Mouse (Mus musculus) left cerebral cortex, adult 2 months (tissue): Measurements from ENCODE around the gene Kcne1l. TPM values are rescaled to one million over a fixed set of nuclear protein-coding genes. Genes with fewer than 3 reads are reported as not detected.
A peak's percentile ranks its signal among the peaks of the same experiment; 100 is the strongest.

Source experiments
- DNase-seq, 2 experiments: peaks; one replicate each; pipeline ENCODE4 v3.0.0; 2021 to 2022; ENCODE audit warnings: low spot score in 2 of 2, mixed read lengths in 1 of 2; ENCODE audit errors: extremely low spot score in 1 of 2
- H3K27ac ChIP-seq: fragments of 200-600 bp; 2 replicates; pipeline ENCODE4 v1.8.1; 2022
- H3K4me3 ChIP-seq: fragments of 200-600 bp; 2 replicates; pipeline ENCODE4 v1.8.1; 2022
- CTCF ChIP-seq: fragments of 200-600 bp; IDR thresholded peaks from 2 replicates; pipeline ENCODE4 v1.8.1; 2022; ENCODE audit warnings: antibody characterized with exemption, mild to moderate bottlenecking, moderate library complexity
- intact Hi-C: fragments of 180-260 bp; cut with DNase I; formaldehyde crosslinking; loops from one replicate; pipeline ENCODE4 v1.15.1; 2025
- long read RNA-seq, 2 experiments: library from polyadenylated mRNA; stranded (forward); transcript quantifications; one replicate each; pipeline ENCODE4 v2.0.0; 2021; ENCODE audit warnings: borderline mapping rate in 2 of 2
- total RNA-seq, 2 experiments: library from RNA; stranded (reverse); gene quantifications; 2 replicates each; pipeline ENCODE4 v1.2.3; 2021

The Kcne1l gene
- 1 to 10 TPM; 2.1 TPM for total RNA-seq
- long read RNA-seq, experiment 1, transcript Kcne1l-201 (1 exons, 1,543 nt) = major isoform, 5 of 5 reads
- long read RNA-seq, experiment 1, partial matches to known transcripts = 0 of 5 reads
- long read RNA-seq, experiment 1, other reads (novel, unspliced or antisense) = 0 of 5 reads
- long read RNA-seq, experiment 2, partial matches to known transcripts = 0 of 3 reads
- long read RNA-seq, experiment 2, other reads (novel, unspliced or antisense) = 0 of 3 reads

DNA sequence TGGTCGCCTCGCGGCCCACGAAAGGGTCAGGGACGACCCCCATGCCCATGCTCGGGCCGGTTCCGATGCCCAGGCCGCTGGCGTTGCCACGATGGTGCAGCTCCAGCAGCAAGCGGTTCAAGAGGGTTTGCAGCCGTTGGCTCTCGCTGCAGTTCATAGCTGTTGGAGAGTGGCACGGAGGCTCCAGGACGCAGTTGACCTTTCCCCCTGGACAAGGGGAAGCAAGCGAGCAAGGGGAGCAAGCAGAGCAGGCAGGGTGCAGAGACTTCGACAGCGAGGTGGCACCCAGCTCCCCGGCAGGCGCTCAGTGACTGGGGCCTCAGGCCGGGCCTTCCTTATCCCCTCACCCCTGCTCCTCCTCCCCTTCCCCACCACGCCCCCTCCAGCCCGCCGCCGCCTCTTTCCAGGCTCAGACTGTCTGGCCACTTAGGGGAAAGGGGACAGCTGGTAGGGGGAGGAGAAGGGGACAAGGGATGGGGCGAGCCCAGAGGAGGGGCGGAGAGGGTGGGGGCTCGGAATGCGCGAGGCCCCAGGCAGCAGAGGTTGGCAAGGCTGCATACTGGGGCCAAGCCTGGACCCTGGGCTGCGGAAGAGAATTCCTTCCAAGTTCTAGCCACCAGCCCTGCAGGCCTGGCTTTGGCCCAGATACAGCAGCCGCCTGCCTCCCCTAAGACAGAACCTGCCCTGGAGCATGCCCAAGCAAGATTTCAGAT lies at the start of gene Kcne1l:
Kcne1l (minus strand) TSS at position 426 of the 713 bp plus-strand sequence.
- DNase-seq = no peak
- Histone ChIP-seq H3K4me3 (no peak within 1 kb of the TSS), H3K27ac (no peak within 1 kb of the TSS)
- intact Hi-C loops = no loop called here
- no peak for TF ChIP-seq CTCF

DNA sequence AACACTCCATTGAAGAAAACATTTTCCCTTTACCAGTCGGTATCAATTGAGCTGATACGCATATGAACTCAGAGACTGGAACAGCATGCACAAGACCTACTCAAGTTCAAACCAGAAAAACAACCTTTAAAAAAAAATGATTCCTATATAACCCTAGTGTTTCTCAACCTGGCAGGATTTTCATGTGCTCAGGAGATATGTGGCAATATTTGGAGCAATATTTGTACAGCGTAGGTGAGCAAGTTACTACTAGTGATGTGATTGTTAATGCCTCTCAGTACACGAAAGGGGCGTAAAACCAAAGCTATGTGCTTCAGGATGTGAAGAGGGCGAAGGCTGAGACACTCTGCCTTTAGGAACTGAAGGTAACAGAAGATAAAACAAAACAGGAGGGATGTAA lies 30.1 kb upstream of the Kcne1l start:
- no peak overlapping the region for H3K27ac ChIP-seq
- intact Hi-C loops = no loop called here
- TF ChIP-seq CTCF = no peak
- H3K4me3 ChIP-seq = no peak overlapping the region
- DNase-seq = no peak

DNA sequence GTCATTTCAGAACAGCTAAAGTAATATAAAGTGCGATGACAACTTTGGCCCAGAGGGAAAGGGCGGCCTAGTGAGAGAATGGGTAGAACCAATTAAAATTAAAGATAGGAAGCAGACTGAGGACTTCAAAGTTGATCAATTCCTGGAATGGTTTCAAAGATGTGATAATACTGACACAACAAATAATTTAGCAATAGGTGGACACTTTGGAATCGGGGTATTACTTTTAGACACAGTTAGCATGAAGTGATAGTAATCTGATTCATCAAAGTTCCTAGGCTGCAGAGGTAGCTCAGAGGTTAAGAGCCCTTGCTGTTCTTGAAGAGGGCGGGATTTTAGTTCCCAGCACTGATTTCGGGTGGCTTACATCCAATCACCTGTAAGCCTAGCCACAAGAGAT lies 29.4 kb upstream of the Kcne1l start:
- Histone ChIP-seq H3K4me3 (no peak overlapping the region), H3K27ac (no peak overlapping the region)
- no peak for TF ChIP-seq CTCF
- intact Hi-C loops = no loop called here
- DNase-seq = no peak

DNA sequence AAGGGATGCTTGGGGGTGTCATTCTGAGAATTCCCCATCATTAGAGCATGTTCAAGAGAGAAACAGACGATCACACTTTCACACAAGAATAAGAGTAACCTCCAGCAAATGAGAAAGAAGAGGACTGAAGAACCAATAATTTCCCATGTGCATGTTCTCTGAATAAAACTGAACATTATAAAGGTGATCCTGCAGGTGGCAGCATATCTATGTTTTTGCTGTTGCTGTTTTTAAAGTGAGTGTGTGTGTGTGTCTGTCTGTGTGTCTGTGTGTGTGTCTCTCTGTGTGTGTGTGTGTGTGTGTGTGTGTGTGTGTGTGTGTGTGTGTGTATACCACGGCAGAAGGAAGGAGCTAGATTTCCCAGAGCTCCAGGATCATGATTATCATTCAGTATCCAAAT lies 19.7 kb upstream of the Kcne1l start:
- intact Hi-C loops = loop anchor here (5.0 kb wide), 1 partner anchor 217 kb away; no protein-coding TSS in a partner anchor
- DNase-seq = no peak
- Histone ChIP-seq H3K4me3 (no peak overlapping the region), H3K27ac (no peak overlapping the region)
- TF ChIP-seq CTCF = peak; percentile 18; the same call in 1 of the 2 replicates

DNA sequence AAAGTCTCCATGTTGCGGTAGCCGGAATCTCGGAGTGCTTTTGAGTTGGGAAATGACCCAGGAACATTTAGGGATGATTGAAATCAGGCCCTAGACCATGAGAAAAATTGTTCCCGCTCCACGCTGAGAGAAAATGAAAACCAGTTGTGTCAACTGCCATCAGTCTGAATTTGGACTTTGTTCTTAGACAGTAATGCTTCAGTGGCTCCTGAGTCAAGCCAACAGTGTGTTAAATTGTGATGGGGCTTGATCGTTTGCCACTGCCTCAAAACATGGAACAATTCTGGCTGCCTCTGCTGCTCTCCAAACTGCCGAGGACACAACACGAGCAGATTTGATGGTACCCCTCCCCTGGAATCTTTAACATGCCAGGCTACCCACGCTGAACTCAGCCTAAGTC lies 10.0 kb upstream of the Kcne1l start:
- H3K4me3 ChIP-seq = no peak overlapping the region

DNA sequence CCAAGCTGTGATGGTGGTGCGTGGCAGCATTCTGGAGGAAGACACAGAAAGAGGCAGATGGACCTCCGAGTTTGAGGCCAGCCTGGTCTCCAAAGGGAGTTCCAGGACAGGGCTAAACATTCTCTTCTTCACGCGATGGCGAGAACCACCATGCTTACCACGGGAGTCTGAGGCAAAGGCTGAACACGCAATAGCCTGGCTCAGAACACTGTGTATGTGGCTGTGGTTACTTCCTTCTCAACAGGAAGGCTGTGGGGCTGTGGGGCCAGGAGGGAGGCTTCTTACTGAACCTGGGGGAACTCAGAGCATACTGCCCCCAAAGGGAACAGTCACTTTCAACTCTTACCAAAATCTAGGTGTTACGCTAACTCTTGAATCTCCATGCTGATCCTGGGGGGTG lies 9.2 kb upstream of the Kcne1l start:
- TF ChIP-seq CTCF = no peak
- intact Hi-C loops = no loop called here
- no peak overlapping the region for H3K27ac ChIP-seq
- no peak for DNase-seq
- no peak overlapping the region for H3K4me3 ChIP-seq

More for the DNA sequence above, 10.0 kb upstream of the Kcne1l start:
- DNase-seq = no peak
- TF ChIP-seq CTCF = no peak
- H3K27ac ChIP-seq = no peak overlapping the region
- intact Hi-C loops = no loop called here

DNA sequence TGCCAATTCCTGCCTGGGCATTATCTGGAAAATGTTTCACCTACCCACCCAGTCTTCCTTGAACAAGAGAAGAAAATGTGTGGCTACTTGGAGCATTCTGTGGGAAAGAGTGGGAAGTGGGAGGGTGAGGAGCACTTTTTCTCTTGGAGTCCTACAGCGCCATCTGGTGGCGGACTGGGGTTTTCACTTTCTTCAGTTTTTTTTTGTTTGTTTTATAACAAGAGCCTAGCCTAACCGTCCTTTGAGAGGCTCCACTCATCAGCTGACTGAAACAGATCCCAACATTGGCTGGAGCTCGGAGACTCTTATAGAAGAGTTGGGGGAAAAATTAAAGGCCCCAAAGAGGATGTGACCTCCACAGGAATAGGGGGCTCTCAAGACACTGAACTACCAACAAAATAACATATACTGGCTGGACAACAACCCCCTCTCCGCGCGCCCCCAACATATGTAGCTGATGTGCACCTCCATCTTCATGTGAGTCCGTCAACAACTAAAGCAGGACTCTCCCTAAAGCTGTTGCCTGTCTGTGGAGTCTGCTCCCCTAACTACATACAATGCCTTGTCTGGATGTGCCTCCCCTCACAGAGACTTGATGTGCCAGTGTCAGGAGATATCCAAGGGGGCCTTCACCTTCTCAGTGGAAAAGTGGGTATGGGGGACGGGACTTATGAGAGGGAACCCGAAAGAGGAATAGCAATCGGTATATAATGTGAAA lies 8.4 kb upstream of the Kcne1l start:
- H3K27ac ChIP-seq = 0 out of 2 replicates have a peak overlapping the region, but pooled peaks have one; percentile 3
- DNase-seq = peak; percentile 70 to 76
- H3K4me3 ChIP-seq = peak overlapping the region; percentile 26; the same call in 1 of the 2 replicates
- intact Hi-C loops = loop anchor here (1.0 to 5.0 kb wide), 2 partner anchors 87 to 114 kb away; partner anchors contain the start of gene Nxt2
- peak; percentile 80 for TF ChIP-seq CTCF

DNA sequence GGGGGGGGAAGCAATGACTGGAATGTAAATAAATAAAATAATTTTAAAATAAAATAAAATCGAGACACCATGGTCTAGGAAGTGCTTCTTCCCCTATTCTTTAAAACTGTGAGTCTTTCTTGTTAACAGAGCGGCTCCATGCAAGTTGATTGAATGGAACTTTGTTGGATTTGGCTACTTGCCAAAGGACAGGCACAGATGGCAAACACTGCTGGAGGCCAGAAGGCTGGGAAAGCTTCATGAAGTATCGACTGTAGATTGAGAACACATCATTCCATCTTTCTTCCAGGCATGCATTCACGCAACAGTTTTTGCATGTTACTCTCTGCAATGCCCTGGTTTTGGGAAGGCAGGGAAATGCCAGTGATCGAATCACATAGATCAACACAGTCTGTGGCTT lies 4.3 kb upstream of the Kcne1l start:
- intact Hi-C loops = loop anchor here (5.0 kb wide), 1 partner anchor 83 kb away; the partner anchor contains the start of gene Nxt2
- H3K27ac ChIP-seq = no peak overlapping the region
- TF ChIP-seq CTCF = no peak
- no peak overlapping the region for H3K4me3 ChIP-seq
- no peak for DNase-seq

DNA sequence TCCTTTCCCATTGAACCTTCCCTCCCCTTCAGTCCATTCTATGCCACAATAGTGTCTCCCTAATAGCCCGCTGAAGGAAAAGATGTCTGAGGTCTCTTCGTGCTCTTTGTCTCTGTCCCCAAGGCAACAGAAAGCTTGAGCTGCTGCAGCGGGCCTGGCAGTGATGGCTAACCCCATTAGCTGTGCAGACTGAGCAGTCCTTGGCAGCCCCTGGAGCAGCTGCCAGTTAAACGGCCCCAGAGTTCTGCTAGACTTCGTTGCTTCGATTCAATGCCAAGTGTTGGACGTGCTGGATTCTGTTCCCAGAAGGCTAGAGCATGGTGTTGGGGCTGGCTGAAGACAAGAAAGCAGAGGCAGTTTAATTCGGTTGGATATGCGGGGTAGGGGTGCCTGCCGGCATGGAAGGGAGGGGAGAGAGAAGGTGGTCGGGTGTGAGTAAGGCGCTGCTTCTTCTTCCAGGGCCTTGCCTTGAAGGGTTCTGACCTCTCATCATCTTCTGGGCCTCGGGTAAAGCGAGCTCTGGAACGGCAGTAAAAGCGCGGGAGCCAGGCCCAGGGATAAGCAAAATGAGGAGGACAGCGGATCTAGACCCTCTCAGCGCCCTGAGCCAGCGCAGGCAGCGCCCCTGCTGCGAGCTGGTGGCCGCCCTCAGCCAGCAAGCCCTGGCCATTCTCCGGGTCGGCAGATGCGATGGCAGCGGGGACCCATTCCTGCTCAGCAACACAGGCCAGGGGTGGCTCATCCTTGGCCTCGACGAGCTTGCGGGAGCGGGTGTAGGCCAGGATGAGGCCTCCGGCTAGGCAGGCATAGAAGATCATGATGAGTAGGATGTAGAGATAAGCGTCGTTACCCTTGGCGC lies 855 bp downstream of the Kcne1l start:
- DNase-seq = peak in 1 of 2 experiments; percentile 13
- no peak overlapping the region for H3K27ac ChIP-seq
- H3K4me3 ChIP-seq = no peak overlapping the region
- no peak for TF ChIP-seq CTCF
- intact Hi-C loops = no loop called here

DNA sequence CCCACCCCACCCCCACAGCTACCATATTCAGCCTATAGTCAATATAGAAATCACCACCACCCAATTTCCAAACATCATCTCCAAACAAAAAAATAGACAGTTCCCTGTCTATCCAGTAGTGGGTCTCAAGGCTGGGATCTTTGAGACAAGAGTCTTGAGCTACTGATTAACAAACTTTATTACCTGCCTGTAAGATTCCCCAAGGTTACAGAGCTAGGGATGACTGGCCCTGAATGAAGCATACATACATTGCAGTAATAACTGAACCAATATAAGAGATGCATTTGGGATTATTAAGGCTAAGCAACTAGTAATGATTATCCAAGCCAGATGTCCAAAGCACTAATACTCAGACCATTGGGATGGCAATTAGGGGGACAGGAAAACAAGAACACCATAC lies 1.5 kb downstream of the Kcne1l start:
- Histone ChIP-seq H3K4me3 (no peak overlapping the region), H3K27ac (no peak overlapping the region)
- no peak for DNase-seq
- intact Hi-C loops = no loop called here
- no peak for TF ChIP-seq CTCF

DNA sequence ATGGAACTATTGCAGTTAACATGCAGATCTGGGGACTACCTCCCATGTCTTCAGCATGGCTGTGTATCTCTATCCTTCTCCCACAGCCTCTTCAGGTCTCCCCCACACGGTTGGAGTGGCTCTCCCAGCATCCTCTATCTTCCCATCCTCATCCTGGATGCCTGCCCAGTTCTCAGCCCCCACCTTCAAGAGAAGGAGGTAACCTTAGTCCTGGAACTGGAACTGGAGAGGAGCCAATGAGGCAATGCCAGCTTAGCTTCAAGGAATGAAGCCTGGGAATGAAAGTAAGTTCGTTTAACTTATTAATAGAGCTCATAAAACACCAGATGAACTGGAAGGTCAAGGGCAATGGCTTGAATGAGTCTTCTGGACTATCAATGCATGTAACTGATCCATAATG lies 2.6 kb downstream of the Kcne1l start:
- no peak for DNase-seq
- intact Hi-C loops = no loop called here
- TF ChIP-seq CTCF = no peak
- H3K27ac ChIP-seq = no peak overlapping the region
- H3K4me3 ChIP-seq = no peak overlapping the region
